Mouse (Mus musculus) brain, embryonic 14.5 days (tissue): ENCODE data around the gene Epdr1.

Experiments
- CTCF ChIP-seq: fragments of 200-500 bp; IDR thresholded peaks from 2 replicates; pipeline ENCODE4 v1.5.1; 2012; ENCODE audit warnings: inconsistent platforms, mild to moderate bottlenecking, moderate library complexity, borderline replicate concordance; ENCODE audit not compliant: insufficient read depth, insufficient read length; ENCODE audit errors: extremely low read depth
- POLR2A ChIP-seq: fragments of 200-500 bp; IDR thresholded peaks from 2 replicates; pipeline ENCODE4 v1.6.1; 2012; ENCODE audit warnings: mild to moderate bottlenecking, inconsistent platforms, borderline replicate concordance; ENCODE audit not compliant: poor library complexity, insufficient read depth, insufficient read length, severe bottlenecking; ENCODE audit errors: extremely low read depth

DNA sequence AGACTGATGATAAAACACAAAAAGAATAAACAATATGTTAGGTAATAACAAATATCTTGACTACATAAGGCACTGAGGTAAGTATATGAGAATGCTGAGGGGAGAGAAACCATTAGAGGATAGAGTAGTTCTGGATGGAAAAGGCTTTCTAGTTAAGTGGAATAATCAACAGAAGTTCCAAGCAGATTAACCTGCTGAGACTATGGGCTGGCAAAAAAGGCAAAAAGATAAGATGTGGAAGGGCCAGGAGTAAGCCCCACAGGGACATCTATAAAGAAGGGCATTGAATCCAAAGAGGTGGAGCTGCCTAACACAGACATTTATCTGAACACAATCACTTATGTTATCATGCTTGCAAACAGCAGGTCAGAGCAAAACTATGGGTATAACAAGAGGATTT, 11.6 kb downstream of the Epdr1 start:
- TF ChIP-seq POLR2A: no peak
- TF ChIP-seq CTCF: no peak
